Mouse (Mus musculus): ENCODE measurements around the gene Nfya.

GRCm38 (mm10) chr17:48346231-48346630 lies 63.5 kb downstream of the Nfya start, which contains the start of gene Trem2:
- TF ChIP-seq CTCF (IDR thresholded peaks at IDR 0.05; ENCODE audit: insufficient read depth, low read depth, low read length) (no peak), POLR2A (IDR thresholded peaks at IDR 0.05; ENCODE audit: insufficient read depth, low read depth, low read length) (no peak)

Measured in olfactory bulb, adult 2 months (tissue).